Mouse (Mus musculus) limb, embryonic 15.5 days (tissue): Measurements from ENCODE around the gene Ccdc6. TPM values are rescaled to one million over a fixed set of nuclear protein-coding genes. Genes with fewer than 3 reads are reported as not detected.

Experiments used
- ATAC-seq: fragments of 200-750 bp; cut with Nextera tagmentation; 2 replicates; pipeline ENCODE4 v1.8.0; 2017; ENCODE audit warnings: low read depth, moderate TSS enrichment; ENCODE audit not compliant: insufficient number of reproducible peaks, low FRiP score, low TSS enrichment
- H3K27ac ChIP-seq: fragments of 300-500 bp; sonication (generic); 2 replicates; pipeline ENCODE4 v1.5.1; 2015; ENCODE audit warnings: moderate library complexity, mild to moderate bottlenecking, inconsistent platforms
- H3K27me3 ChIP-seq: fragments of 300-500 bp; sonication (generic); 2 replicates; pipeline ENCODE4 v1.6.1; 2015; ENCODE audit warnings: inconsistent platforms
- H3K36me3 ChIP-seq: fragments of 300-500 bp; sonication (generic); 2 replicates; pipeline ENCODE4 v1.6.1; 2015; ENCODE audit warnings: inconsistent platforms
- H3K4me1 ChIP-seq: fragments of 300-500 bp; sonication (generic); 2 replicates; pipeline ENCODE4 v1.6.1; 2015; ENCODE audit warnings: inconsistent platforms
- H3K4me2 ChIP-seq: fragments of 300-500 bp; sonication (generic); 2 replicates; pipeline ENCODE4 v1.6.1; 2015; ENCODE audit warnings: mild to moderate bottlenecking, inconsistent platforms
- H3K4me3 ChIP-seq: fragments of 300-500 bp; sonication (generic); 2 replicates; pipeline ENCODE4 v1.5.1; 2015; ENCODE audit warnings: mild to moderate bottlenecking, inconsistent platforms
- H3K9ac ChIP-seq: fragments of 300-500 bp; sonication (generic); 2 replicates; pipeline ENCODE4 v1.6.1; 2015; ENCODE audit warnings: inconsistent platforms
- H3K9me3 ChIP-seq: fragments of 300-500 bp; sonication (generic); 2 replicates; pipeline ENCODE4 v1.6.1; 2016; ENCODE audit warnings: inconsistent platforms
- WGBS: fragments of 180-500 bp; shearing (Covaris S2); methylation state at CpG from one replicate; pipeline ENCODE4 v1.1.7; 2015; 5-methylcytosine and 5-hydroxymethylcytosine counted together
- polyA plus RNA-seq: library from polyadenylated mRNA; unstranded; fragments of >200 nt; fragmentation: Nextera tagmentation; extraction: Ambion mirVana; gene quantifications from 2 replicates; pipeline ENCODE4 v1.2.1, GENCODE M21; 2015

The Ccdc6 gene
- polyA plus RNA-seq, 1 experiment from 2014 or later = 18.2 TPM

- no peak for ATAC-seq
- 57% methylated on average over 6 of the region's 6 CpGs for WGBS
- H3K4me3 ChIP-seq = no peak overlapping the region
Observed at GRCm38 (mm10) chr10:70069321-70069720, 27.6 kb upstream of the Ccdc6 start.

GRCm38 (mm10) chr10:70071334-70071733 lies 25.6 kb upstream of the Ccdc6 start:
- H3K4me2 ChIP-seq = no peak overlapping the region
- WGBS = 77% methylated on average over 4 of the region's 4 CpGs
- peaks cover 5% of the 10 kb centered on the region; the same call in 1 of the 2 replicates for H3K4me1 ChIP-seq
- no peak overlapping the region for H3K9ac ChIP-seq
- H3K9me3 ChIP-seq = no peaks in the 10 kb centered on the region
- ATAC-seq = no peak
- H3K27ac ChIP-seq = no peak overlapping the region
- no peaks in the 10 kb centered on the region for H3K27me3 ChIP-seq
- H3K36me3 ChIP-seq = no peaks in the 10 kb centered on the region
- H3K4me3 ChIP-seq = no peak overlapping the region

More at GRCm38 (mm10) chr10:70069321-70069720, 27.6 kb upstream of the Ccdc6 start:
- Histone ChIP-seq H3K27me3 (no peaks in the 10 kb centered on the region), H3K36me3 (no peaks in the 10 kb centered on the region), H3K27ac (no peak overlapping the region), H3K4me2 (no peak overlapping the region), H3K9me3 (no peaks in the 10 kb centered on the region), H3K9ac (no peak overlapping the region), H3K4me1 (peaks cover 5% of the 10 kb centered on the region; the same call in 1 of the 2 replicates)

DNA sequence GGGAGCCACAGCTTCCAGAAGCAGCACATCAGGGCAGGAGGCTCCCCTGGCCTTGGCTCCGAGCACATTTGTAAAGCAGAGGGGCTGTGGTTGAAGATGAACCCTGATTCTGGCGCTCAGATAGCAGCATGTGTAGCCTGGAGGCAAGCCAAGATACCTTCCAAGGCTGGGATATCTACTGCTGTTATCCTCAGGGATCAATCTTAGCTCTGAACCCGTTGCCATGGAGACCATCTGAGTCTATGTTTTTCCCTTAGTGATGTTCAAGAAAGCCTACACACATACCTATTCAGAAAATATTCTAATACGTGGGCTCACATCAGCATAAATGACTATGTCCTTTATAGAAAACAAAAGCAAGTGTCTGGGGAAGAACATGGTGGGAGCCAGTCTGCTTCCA lies 19.5 kb upstream of the Ccdc6 start:
- Histone ChIP-seq H3K36me3 (no peaks in the 10 kb centered on the region), H3K4me3 (no peak overlapping the region), H3K27ac (no peak overlapping the region), H3K27me3 (no peaks in the 10 kb centered on the region), H3K4me1 (peaks cover 12% of the 10 kb centered on the region; the same call in 1 of the 2 replicates), H3K9ac (no peak overlapping the region), H3K4me2 (no peak overlapping the region), H3K9me3 (no peaks in the 10 kb centered on the region)
- no peak for ATAC-seq
- WGBS = 67% methylated on average over 4 of the region's 4 CpGs

GRCm38 (mm10) chr10:70080908-70081307 lies 16.0 kb upstream of the Ccdc6 start:
- no peak overlapping the region for H3K9ac ChIP-seq
- no peak overlapping the region for H3K4me2 ChIP-seq
- H3K36me3 ChIP-seq = no peaks in the 10 kb centered on the region
- ATAC-seq = no peak
- WGBS = 43% methylated on average over 8 of the region's 8 CpGs
- H3K4me1 ChIP-seq = peaks cover 12% of the 10 kb centered on the region; the same call in 1 of the 2 replicates
- no peaks in the 10 kb centered on the region for H3K27me3 ChIP-seq
- H3K27ac ChIP-seq = peak overlapping the region; percentile 63; the same call in 1 of the 2 replicates
- no peak overlapping the region for H3K4me3 ChIP-seq
- no peaks in the 10 kb centered on the region for H3K9me3 ChIP-seq

- no peak for ATAC-seq
Observed at GRCm38 (mm10) chr10:70081564-70082175, 15.3 kb upstream of the Ccdc6 start.

GRCm38 (mm10) chr10:70083241-70083640 lies 13.7 kb upstream of the Ccdc6 start:
- H3K9ac ChIP-seq = no peak overlapping the region
- H3K9me3 ChIP-seq = no peaks in the 10 kb centered on the region
- peaks cover 12% of the 10 kb centered on the region; the same call in 1 of the 2 replicates for H3K4me1 ChIP-seq
- no peak overlapping the region for H3K4me3 ChIP-seq
- no peak overlapping the region for H3K4me2 ChIP-seq
- H3K27me3 ChIP-seq = no peaks in the 10 kb centered on the region
- no peak overlapping the region for H3K27ac ChIP-seq
- no peak for ATAC-seq
- 84% methylated on average over 5 of the region's 5 CpGs for WGBS
- H3K36me3 ChIP-seq = no peaks in the 10 kb centered on the region

More at GRCm38 (mm10) chr10:70081564-70082175, 15.3 kb upstream of the Ccdc6 start:
- Histone ChIP-seq H3K36me3 (no peaks in the 10 kb centered on the region), H3K4me2 (no peak overlapping the region), H3K4me3 (no peak overlapping the region), H3K27me3 (no peaks in the 10 kb centered on the region), H3K4me1 (peaks cover 12% of the 10 kb centered on the region; the same call in 1 of the 2 replicates), H3K27ac (peak overlapping the region; percentile 63; the same call in 1 of the 2 replicates), H3K9me3 (no peaks in the 10 kb centered on the region), H3K9ac (no peak overlapping the region)
- WGBS = 44% methylated on average over 19 of the region's 19 CpGs

DNA sequence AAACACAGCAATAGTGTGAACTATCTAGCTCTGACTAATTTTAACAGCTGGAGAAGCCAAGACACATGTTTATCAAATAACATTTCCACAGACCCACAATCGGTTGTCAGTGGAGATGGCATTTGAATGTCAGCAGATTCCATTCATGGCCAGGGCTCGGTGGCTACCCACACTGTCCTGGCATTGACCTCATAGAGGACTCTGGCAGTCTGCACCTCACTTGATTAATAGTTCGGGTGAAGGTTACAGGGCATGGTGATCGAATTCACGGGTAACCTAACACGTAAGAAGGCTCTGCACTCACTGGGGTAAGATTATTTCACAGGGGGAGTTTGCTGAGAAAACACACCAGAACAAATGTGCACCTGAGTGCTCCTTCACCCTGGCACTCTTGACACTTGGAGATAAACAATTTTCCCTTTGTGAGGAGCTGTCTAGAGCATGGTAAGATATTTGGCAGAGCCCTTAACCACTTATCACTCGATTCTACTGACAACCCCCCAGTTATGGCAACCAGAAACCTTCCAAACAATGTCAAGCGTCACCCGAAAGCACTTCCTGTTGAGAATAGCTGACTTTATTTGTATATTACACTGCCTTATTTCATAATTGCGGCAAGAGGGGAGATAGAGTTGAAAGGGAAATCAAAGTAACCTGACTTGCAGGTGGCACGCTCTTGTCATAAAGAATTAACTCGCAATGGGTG lies 11.5 kb upstream of the Ccdc6 start:
- Histone ChIP-seq H3K4me3 (no peak overlapping the region), H3K4me1 (peaks cover 9% of the 10 kb centered on the region; the same call in 1 of the 2 replicates), H3K4me2 (no peak overlapping the region), H3K9ac (no peak overlapping the region), H3K27me3 (no peaks in the 10 kb centered on the region), H3K27ac (no peak overlapping the region), H3K9me3 (no peaks in the 10 kb centered on the region), H3K36me3 (no peaks in the 10 kb centered on the region)
- no peak for ATAC-seq
- WGBS = 74% methylated on average over 12 of the region's 12 CpGs

DNA sequence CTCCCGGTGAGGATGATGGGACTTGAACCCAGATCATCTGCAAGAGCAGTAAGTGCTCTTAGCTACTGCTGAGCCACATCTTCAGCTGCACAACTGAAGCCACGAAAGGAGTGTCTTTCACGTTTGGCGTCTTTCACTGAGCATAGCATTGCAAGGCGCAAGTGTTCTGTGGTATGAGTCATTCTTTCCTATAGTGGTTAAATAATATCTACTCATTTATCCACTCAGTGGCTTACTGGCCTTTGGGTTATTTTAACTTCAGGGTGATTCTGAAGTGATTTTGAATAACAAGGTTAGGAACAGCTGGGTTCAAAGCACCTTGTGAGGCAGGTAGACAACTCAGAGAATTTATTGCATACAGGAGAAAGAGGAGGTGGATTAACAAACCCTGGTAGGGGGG lies 8.1 kb upstream of the Ccdc6 start:
- no peaks in the 10 kb centered on the region for H3K9me3 ChIP-seq
- H3K36me3 ChIP-seq = no peaks in the 10 kb centered on the region
- H3K9ac ChIP-seq = no peak overlapping the region
- H3K4me2 ChIP-seq = no peak overlapping the region
- WGBS = 83% methylated on average over 5 of the region's 5 CpGs
- no peak overlapping the region for H3K27ac ChIP-seq
- no peak overlapping the region for H3K4me3 ChIP-seq
- H3K4me1 ChIP-seq = 0 out of 2 replicates have a peak, but pooled peaks cover under 1% of the 10 kb centered on the region
- no peaks in the 10 kb centered on the region for H3K27me3 ChIP-seq
- no peak for ATAC-seq

GRCm38 (mm10) chr10:70091876-70092462 lies 5.0 kb upstream of the Ccdc6 start:
- no peaks in the 10 kb centered on the region for H3K27me3 ChIP-seq
- H3K9me3 ChIP-seq = no peaks in the 10 kb centered on the region
- 80% methylated on average over 4 of the region's 4 CpGs for WGBS
- H3K36me3 ChIP-seq = no peaks in the 10 kb centered on the region
- H3K9ac ChIP-seq = no peak overlapping the region
- H3K4me2 ChIP-seq = no peak overlapping the region
- H3K27ac ChIP-seq = no peak overlapping the region
- no peak overlapping the region for H3K4me3 ChIP-seq
- no peak for ATAC-seq
- peaks cover 23% of the 10 kb centered on the region for H3K4me1 ChIP-seq

DNA sequence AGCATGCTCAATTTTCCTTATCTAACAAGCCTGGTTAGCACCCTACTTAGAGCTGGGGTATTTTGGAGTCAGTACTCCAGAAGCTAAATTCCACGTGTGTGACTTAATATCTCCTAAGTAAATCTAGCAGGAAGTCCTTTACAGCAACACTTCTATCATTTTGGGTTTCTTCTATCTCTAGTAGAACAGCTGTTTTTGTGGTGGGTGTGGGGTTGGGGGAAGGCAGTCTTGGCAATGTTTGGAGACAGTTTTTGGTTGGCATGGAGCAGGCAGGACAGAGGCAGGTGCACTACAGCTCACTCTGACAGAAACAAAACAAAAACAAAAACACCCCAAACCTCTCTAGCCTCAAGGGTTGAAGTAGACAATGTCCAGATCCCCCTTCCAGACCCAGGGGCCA lies 3.1 kb upstream of the Ccdc6 start:
- WGBS = 37% methylated on average over 1 of the region's 1 CpGs
- H3K36me3 ChIP-seq = no peaks in the 10 kb centered on the region
- no peak overlapping the region for H3K27ac ChIP-seq
- no peak overlapping the region for H3K4me3 ChIP-seq
- no peak overlapping the region for H3K9ac ChIP-seq
- H3K4me1 ChIP-seq = peaks cover 28% of the 10 kb centered on the region
- no peak for ATAC-seq
- H3K27me3 ChIP-seq = no peaks in the 10 kb centered on the region
- no peak overlapping the region for H3K4me2 ChIP-seq
- no peaks in the 10 kb centered on the region for H3K9me3 ChIP-seq

GRCm38 (mm10) chr10:70095031-70095470 lies 1.9 kb upstream of the Ccdc6 start:
- 0% methylated on average over 14 of the region's 14 CpGs for WGBS
- Histone ChIP-seq H3K36me3 (no peaks in the 10 kb centered on the region), H3K4me3 (peak overlapping the region; percentile 98), H3K4me1 (peaks cover 38% of the 10 kb centered on the region), H3K27me3 (no peaks in the 10 kb centered on the region), H3K9ac (no peak overlapping the region), H3K4me2 (peak overlapping the region; percentile 77), H3K9me3 (no peaks in the 10 kb centered on the region), H3K27ac (peak overlapping the region; percentile 93)
- peak; percentile 72 for ATAC-seq
